Mouse (Mus musculus) lung, adult 2 months (tissue): ENCODE results near the gene 1110002E22Rik. TPM values are rescaled to one million over a fixed set of nuclear protein-coding genes. Genes with fewer than 3 reads are reported as not detected.

Source experiments
- DNase-seq: peaks from one replicate; pipeline ENCODE4 v3.0.0; 2022
- H3K4me1 ChIP-seq: fragments of 200-500 bp; 2 replicates; pipeline ENCODE4 v1.6.1; 2011; ENCODE audit warnings: low read length; ENCODE audit not compliant: control insufficient read depth, insufficient read depth
- H3K4me3 ChIP-seq: fragments of 200-500 bp; replicated peaks from 2 replicates; pipeline ENCODE3; 2011; ENCODE audit warnings: low read depth, mild to moderate bottlenecking, control low read depth, low read length; ENCODE audit errors: extremely low read depth
- CTCF ChIP-seq: fragments of 200-500 bp; IDR thresholded peaks from 2 replicates; pipeline ENCODE4 v1.5.1; 2011; ENCODE audit warnings: mild to moderate bottlenecking, low read length, control low read depth; ENCODE audit not compliant: insufficient read depth
- POLR2A ChIP-seq: fragments of 200-500 bp; IDR thresholded peaks from 2 replicates; pipeline ENCODE4 v1.6.1; 2011; ENCODE audit warnings: low read depth, mild to moderate bottlenecking, control low read depth, low read length, borderline replicate concordance; ENCODE audit errors: extremely low read depth
- WGBS: fragments of 180-500 bp; shearing (Covaris S2); methylation state at CpG from one replicate; pipeline ENCODE4 v1.1.7; 2018; 5-methylcytosine and 5-hydroxymethylcytosine counted together
- polyA plus RNA-seq: library from polyadenylated mRNA; depleted of rRNA; stranded (reverse); fragments of >200 nt; gene quantifications from 2 replicates; pipeline ENCODE4 v1.2.3, GENCODE M21; 2012; rRNA removed

The 1110002E22Rik gene
- polyA plus RNA-seq, 1 experiment, result 2.3 TPM

DNA sequence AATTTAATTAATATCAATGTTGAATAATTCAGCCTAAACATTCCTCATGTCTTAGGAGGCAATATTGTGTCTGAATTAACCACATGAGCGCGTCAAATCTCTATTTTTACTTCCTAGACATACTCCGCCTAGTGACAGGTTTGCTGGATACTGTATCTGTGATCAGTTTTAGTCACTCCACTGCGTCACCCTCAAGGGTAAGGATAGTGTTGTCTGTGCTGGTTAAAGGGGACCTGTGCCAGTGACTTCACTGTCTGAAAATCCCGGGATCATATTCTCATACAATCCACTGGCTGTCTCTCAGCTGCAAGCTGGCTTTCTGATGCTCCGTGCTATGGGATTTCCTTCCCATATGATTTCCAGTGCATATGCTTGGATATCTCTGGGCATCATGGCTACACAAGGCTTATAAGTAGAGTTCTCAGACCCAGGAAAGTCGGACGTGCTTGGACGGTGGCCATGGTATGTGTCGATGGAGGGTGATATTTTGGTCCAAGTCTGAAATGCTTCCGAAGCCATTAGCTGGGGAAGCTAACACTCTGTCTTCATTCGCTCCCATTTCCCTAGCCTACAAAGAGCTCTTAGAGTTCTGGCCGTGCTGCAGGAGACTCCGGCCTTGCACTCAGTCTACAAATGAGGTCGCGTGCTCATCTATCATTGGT lies 54.7 kb downstream of the 1110002E22Rik start:
- DNase-seq, result no peak

DNA sequence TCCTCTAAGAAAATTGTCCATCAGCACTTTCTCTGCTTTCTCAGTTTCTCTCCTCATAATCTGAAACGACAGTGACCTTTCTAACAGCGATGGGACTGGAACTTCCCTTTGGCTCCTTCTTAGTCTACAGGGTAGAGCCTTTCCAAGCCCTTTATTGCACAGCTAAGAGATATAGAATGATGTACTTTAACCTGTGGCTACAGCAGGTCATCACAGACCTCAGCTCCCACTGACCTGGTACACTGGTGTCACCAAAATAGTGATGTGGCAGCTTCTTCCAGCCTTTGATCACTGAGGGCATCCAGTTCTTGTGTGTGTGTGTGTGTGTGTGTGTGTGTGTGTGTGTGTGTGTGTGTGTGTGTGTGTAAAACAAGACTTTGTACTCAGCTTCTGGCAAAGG lies 56.6 kb downstream of the 1110002E22Rik start:
- WGBS, result 85% methylated on average over 2 of the region's 2 CpGs
- DNase-seq, result no peak
- no peaks in the 10 kb centered on the region for H3K4me1 ChIP-seq
- H3K4me3 ChIP-seq, result no peak overlapping the region
- TF ChIP-seq POLR2A (no peak), CTCF (no peak)

More for the DNA sequence above, 54.7 kb downstream of the 1110002E22Rik start:
- no peaks in the 10 kb centered on the region for H3K4me1 ChIP-seq
- TF ChIP-seq POLR2A (no peak), CTCF (no peak)
- 79% methylated on average over 16 of the region's 16 CpGs for WGBS
- no peak overlapping the region for H3K4me3 ChIP-seq

DNA sequence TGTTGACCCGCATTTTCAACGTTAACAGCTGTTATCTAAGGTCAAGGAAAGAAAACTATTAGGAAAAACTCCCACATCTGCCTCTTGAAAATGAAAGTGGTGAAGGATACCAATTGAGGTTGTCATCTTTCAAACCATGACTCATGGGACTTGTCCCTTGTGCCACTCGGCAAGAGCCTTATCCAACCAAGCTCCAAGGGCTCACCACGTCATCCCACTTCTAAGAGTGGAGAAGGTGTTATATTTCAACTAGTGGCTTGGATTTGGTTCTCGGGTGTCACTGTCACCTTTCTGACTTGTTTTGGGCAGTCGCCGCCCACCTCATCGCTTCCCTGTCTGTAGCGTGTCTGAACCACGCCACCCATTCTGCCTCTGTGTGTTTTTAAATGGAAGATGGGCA lies 59.0 kb downstream of the 1110002E22Rik start:
- 80% methylated on average over 10 of the region's 10 CpGs for WGBS
- Histone ChIP-seq H3K4me1 (no peaks in the 10 kb centered on the region), H3K4me3 (no peak overlapping the region)
- DNase-seq, result no peak
- TF ChIP-seq CTCF (no peak), POLR2A (no peak)

DNA sequence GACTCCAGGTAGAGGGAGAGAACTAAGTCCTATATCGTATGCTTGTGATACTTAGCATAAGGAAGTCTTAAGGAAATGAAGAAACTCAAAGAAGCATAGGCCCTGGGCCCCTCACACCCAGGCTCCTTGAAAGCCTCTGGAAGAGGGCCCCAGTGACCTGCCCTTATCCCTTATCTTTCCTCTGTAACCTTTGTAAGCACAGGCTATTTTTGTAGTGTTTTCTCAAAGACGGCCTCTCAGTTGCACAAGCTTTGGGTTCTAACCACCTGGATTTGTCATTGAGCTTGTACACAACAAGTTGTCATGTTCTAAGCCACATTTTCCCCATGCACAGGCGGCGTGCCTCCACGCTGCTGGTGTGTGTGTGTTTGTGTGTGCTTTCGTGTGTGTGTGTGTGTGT lies 64.3 kb downstream of the 1110002E22Rik start:
- TF ChIP-seq POLR2A (no peak), CTCF (no peak)
- H3K4me3 ChIP-seq, result no peak overlapping the region
- DNase-seq, result no peak
- 80% methylated on average over 6 of the region's 6 CpGs for WGBS
- H3K4me1 ChIP-seq, result no peaks in the 10 kb centered on the region

DNA sequence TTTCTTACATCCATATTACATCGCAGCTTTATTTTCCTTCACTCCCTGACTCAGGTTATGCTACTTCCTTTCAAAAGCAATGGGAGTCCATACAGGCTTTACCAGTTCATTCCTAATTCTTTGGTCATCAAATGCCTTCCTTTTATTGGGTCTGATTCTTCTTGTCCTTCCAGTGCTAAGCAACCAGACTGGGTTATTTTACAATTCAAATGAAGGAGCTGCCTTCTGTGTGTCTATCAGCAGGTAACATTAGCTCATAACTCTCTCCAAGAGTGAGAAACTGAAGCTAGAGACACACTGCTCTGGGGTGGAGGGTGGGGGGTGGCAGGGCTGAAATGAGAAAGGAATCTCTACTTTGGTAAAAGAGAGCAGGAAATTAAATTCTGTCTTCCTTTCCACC lies 65.8 kb downstream of the 1110002E22Rik start:
- no peaks in the 10 kb centered on the region for H3K4me1 ChIP-seq
- no peak for TF ChIP-seq CTCF
- TF ChIP-seq POLR2A, result no peak
- H3K4me3 ChIP-seq, result no peak overlapping the region
- DNase-seq, result no peak
- 64% methylated on average over 1 of the region's 1 CpGs for WGBS

Other genes starting within 250 kb of the 1110002E22Rik start
- gene H2afz, start 200.6 kb upstream of the 1110002E22Rik start, polyA plus RNA-seq, result 400 and 437 TPM in 2 replicates
- 3.7 and 6.1 TPM in 2 replicates for gene Dnajb14, start 197.4 kb upstream of the 1110002E22Rik start, polyA plus RNA-seq
- 19.6 and 31.7 TPM in 2 replicates for gene Lamtor3, start 146.5 kb upstream of the 1110002E22Rik start, polyA plus RNA-seq
- gene Dapp1, start 83.5 kb upstream of the 1110002E22Rik start, polyA plus RNA-seq, result 4.5 and 7.1 TPM in 2 replicates
- 0.15 and 0.18 TPM in 2 replicates for gene Gm5105, start 2.3 kb downstream of the 1110002E22Rik start, polyA plus RNA-seq
- 0.74 and 1.6 TPM in 2 replicates for gene Trmt10a, start 78.4 kb downstream of the 1110002E22Rik start, polyA plus RNA-seq
- 0.70 and 0.91 TPM in 2 replicates for gene Mttp, start 79.9 kb downstream of the 1110002E22Rik start, polyA plus RNA-seq
- gene 4930579F01Rik, start 128.8 kb downstream of the 1110002E22Rik start, polyA plus RNA-seq, result not detected in 2 replicates
- gene Adh7, start 152.7 kb downstream of the 1110002E22Rik start, polyA plus RNA-seq, result 2.7 and 12.4 TPM in 2 replicates
- 106 and 114 TPM in 2 replicates for gene Adh1, start 195.9 kb downstream of the 1110002E22Rik start, polyA plus RNA-seq
- gene Adh6a, start 248.2 kb downstream of the 1110002E22Rik start, polyA plus RNA-seq, result 0.11 TPM in 1 of 2 replicates, not detected in the other